Mouse (Mus musculus): ENCODE data around the gene Elmod2. TPM values are rescaled to one million over a fixed set of nuclear protein-coding genes. Genes with fewer than 3 reads are reported as not detected.

Gene Elmod2
- 10 to 100 TPM; 10.1 to 23.1 TPM for polyA plus RNA-seq (2017; shearing (Covaris generic))

DNA sequence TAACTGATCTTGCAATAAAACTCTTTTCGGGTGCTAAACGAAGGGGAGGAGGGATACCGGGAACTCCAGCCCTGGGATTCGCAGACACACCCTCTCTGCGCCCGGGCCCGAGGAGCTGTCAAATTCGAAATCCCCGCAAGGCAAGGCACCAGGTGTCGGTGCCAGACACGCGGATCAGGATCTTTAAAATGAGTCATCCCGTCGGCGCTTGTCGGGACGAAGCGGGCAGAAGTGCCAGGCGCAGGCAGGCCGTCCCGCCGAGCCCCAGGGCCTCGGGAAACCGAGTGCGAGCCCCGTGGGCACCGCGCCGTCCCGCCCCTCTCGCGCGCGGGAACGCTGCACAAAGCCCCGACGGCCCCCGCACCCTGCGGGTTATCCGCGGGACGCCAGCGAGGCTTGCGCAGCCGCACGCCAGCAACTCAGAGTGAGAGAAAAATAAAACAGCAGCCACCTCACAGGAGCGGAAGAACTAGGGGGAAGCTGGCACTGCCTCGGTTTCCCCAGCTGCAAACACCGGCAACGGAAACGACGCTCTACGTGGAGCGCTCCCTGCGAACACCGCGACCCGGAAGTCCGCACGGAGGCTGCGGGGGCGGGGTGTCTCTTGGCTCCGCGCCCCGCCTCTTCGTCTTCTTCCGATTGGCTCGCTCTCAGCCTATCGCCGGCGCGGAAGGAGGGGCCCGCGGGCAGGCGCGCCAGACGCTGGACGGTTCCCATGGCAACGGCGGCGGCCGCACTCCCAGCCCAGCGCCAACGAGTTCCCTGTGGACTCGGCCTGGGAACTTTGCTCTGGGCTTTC is at the start of gene Elmod2:
Elmod2 (minus strand) TSS at position 588 of the 799 bp plus-strand sequence.

GRCm38 (mm10) chr8:83348263-83348662 is 16.0 kb upstream of the Elmod2 start, which contains the start of gene Mgat4d:
Mgat4d (plus strand) TSS chr8:83348471.

GRCm38 (mm10) chr8:83290176-83290575 is 42.1 kb downstream of the Elmod2 start, which contains the start of gene Ucp1:
Ucp1 (plus strand) TSS chr8:83290352.

Other genes with a start within 250 kb of the Elmod2 start
- under 1 TPM; 0.20 to 0.24 TPM for gene Tbc1d9, start 167.1 kb downstream of the Elmod2 start, polyA plus RNA-seq (2017; shearing (Covaris generic))
- gene Gm10645, start 166.3 kb downstream of the Elmod2 start, polyA plus RNA-seq (2017; shearing (Covaris generic)) = not detected
- gene Ucp1, start 42.1 kb downstream of the Elmod2 start, polyA plus RNA-seq (2017; shearing (Covaris generic)) = under 1 TPM in 1 of 2 experiments, not detected in 1; 0.28 TPM
- under 1 TPM; 0.12 to 0.93 TPM for gene Mgat4d, start 16.0 kb upstream of the Elmod2 start, polyA plus RNA-seq (2017; shearing (Covaris generic))
- gene Clgn, start 57.4 kb upstream of the Elmod2 start, polyA plus RNA-seq (2017; shearing (Covaris generic)) = not detected
- 10 to 100 TPM; 28.4 to 38.1 TPM for gene Scoc, start 125.9 kb upstream of the Elmod2 start, polyA plus RNA-seq (2017; shearing (Covaris generic))
- 1 to 10 TPM in 1 of 2 experiments, under 1 TPM in 1; 0.11 to 2.4 TPM for gene Olfr370, start 203.3 kb upstream of the Elmod2 start, polyA plus RNA-seq (2017; shearing (Covaris generic))
- gene Ndufb7, start 234.2 kb upstream of the Elmod2 start, polyA plus RNA-seq (2017; shearing (Covaris generic)) = 100 to 1,000 TPM; 224 to 230 TPM

Data from inflammation-experienced regulatory T-cells (primary cell).